Mouse (Mus musculus): ENCODE measurements around the gene Gucy1b1. TPM values are rescaled to one million over a fixed set of nuclear protein-coding genes. Genes with fewer than 3 reads are reported as not detected.

Gucy1b1 gene
- total RNA-seq, 2 experiments from 2014 or later, result 160 to 163 TPM

DNA sequence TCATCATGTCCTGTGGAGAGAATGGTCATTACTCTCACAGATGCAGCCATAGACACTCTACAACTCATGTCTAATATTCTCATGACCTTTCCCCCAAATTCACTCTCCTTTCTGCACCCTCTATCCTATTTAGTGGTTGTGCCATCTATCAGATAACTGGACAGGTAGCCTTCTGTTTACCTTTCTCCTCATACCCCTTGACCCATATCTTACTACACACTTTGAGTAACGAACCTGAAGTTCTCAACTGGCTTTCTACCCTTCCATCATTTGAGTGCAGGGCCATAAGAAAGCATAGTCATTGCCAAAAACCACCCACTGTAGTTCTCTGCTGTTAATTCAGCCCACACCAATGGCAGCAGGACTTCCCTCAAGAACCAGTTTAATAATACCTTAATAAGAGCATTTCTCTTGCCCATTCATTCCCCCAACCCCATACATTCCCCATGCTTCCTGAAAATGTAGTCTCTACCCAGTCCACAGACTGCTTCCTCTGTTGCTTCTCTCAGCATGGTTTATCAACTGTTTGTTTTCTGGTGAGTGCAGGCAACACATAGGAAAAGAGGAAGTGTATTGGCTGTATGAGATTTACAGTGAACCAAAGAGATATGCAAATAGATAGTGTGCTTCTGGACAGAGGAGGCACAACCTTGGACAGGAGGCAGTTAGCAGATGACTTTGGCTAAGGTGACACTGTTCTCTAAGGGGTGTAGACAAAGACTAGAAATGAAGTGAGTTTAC, 44.3 kb downstream of the Gucy1b1 start:
- no peak for TF ChIP-seq CTCF (IDR thresholded peaks at IDR 0.05)
- intact Hi-C loops (cut with DNase I), result no loop called here
- no peak overlapping the region for H3K4me3 ChIP-seq
- DNase-seq (ENCODE audit: extremely low spot score in 1 of 2, low spot score in 2 of 2), result no peak
- no peak overlapping the region for H3K27ac ChIP-seq

DNA sequence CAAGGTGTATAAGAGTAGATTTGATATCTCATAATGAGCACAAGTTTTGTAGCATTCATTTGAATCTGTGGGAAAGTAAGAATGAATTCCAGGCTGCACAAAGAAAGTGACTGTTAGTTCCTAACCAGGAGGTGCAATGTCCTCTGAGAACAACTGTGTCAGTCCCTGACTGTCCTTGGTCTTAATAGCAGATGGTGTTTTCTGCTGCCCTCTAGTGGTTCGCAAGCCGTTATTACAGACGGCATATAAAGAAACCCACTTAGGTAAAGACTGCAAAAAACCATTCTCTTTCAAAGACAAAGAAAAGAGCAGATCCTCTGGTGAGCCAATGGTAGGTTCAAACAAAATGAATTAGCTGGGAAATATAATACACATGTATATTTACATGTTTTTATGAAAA, 45.3 kb downstream of the Gucy1b1 start:
- peak; percentile 85 for TF ChIP-seq CTCF (IDR thresholded peaks at IDR 0.05)
- intact Hi-C loops (cut with DNase I), result loop anchor here (1.0 to 2.0 kb wide), 2 partner anchors 32 to 96 kb away; partner anchors contain the start of gene Ctso
- no peak for DNase-seq (ENCODE audit: extremely low spot score in 1 of 2, low spot score in 2 of 2)
- Histone ChIP-seq H3K27ac (no peak overlapping the region), H3K4me3 (no peak overlapping the region)

- intact Hi-C loops (cut with DNase I), result no loop called here
- no peak for TF ChIP-seq CTCF (IDR thresholded peaks at IDR 0.05)
- no peak overlapping the region for H3K4me3 ChIP-seq
- H3K27ac ChIP-seq, result no peak overlapping the region
- no peak for DNase-seq (ENCODE audit: extremely low spot score in 1 of 2, low spot score in 2 of 2)
These were observed 47.2 kb downstream of the Gucy1b1 start for GRCm38 (mm10) chr3:82027286-82027685.

- no peak for DNase-seq (ENCODE audit: extremely low spot score in 1 of 2, low spot score in 2 of 2)
- intact Hi-C loops (cut with DNase I), result no loop called here
- Histone ChIP-seq H3K4me3 (no peak overlapping the region), H3K27ac (no peak overlapping the region)
- TF ChIP-seq CTCF (IDR thresholded peaks at IDR 0.05), result no peak
These were observed 51.4 kb downstream of the Gucy1b1 start for GRCm38 (mm10) chr3:82023065-82023464.

GRCm38 (mm10) chr3:82022421-82022920, 52.0 kb downstream of the Gucy1b1 start:
- Histone ChIP-seq H3K27ac (no peak overlapping the region), H3K4me3 (no peak overlapping the region)
- no peak for TF ChIP-seq CTCF (IDR thresholded peaks at IDR 0.05)
- DNase-seq (ENCODE audit: extremely low spot score in 1 of 2, low spot score in 2 of 2), result no peak
- intact Hi-C loops (cut with DNase I), result no loop called here

DNA sequence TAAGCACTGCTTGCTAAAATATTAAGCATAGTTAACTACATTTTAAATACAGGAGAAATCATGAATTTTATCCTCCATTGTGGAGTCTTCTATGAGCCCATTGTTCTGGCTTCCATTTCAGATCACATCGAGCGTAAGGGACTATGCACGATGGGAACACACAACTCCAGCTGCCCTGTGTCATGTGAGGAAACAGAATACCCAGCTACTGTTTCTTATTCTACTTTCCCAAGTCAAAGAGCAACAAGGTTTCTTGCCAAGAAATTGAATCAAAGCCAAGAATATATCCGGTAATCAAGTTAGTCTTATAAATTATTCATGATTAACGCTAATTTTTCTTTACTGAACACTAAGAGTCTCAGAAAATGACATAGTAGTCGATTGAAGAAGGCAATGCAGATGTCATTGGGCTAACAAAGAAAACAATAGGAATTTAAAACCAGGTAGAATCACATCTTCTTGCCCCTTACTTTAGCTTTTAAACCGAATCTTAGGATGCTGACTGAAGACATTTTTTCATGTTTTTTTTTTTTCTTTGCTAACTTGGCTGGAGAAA, 60.3 kb downstream of the Gucy1b1 start:
- Histone ChIP-seq H3K27ac (no peak overlapping the region), H3K4me3 (no peak overlapping the region)
- TF ChIP-seq CTCF (IDR thresholded peaks at IDR 0.05), result no peak
- intact Hi-C loops (cut with DNase I), result no loop called here
- DNase-seq (ENCODE audit: extremely low spot score in 1 of 2, low spot score in 2 of 2), result no peak

GRCm38 (mm10) chr3:82007002-82007401, 67.5 kb downstream of the Gucy1b1 start:
- DNase-seq (ENCODE audit: extremely low spot score in 1 of 2, low spot score in 2 of 2), result no peak
- no peak for TF ChIP-seq CTCF (IDR thresholded peaks at IDR 0.05)
- intact Hi-C loops (cut with DNase I), result no loop called here
- Histone ChIP-seq H3K27ac (no peak overlapping the region), H3K4me3 (no peak overlapping the region)

DNA sequence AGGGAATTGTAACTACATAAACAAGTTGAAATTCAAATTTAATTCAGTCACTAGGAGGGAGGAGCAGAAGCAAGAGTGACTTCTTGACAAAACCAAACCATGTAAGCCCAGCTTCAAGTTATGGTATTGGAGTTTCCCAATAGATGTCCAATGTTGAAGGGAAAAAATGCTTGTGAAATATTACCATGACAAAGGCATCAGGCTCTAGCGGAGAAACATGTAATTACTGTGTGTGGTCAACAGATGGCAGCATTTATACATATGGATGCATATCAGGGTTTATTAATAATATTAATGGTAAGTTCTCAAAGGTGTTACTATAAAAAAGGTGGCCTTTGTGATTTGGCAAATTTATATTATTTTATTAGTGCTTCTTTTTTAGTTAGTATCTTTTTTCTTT, 78.5 kb downstream of the Gucy1b1 start:
- peak; percentile 80 for TF ChIP-seq CTCF (IDR thresholded peaks at IDR 0.05)
- Histone ChIP-seq H3K27ac (no peak overlapping the region), H3K4me3 (no peak overlapping the region)
- intact Hi-C loops (cut with DNase I), result loop anchor here (2.0 to 5.0 kb wide), 3 partner anchors 336 to 861 kb away; no protein-coding TSS in a partner anchor
- peak; percentile 14 to 31 for DNase-seq (ENCODE audit: extremely low spot score in 1 of 2, low spot score in 2 of 2)

DNA sequence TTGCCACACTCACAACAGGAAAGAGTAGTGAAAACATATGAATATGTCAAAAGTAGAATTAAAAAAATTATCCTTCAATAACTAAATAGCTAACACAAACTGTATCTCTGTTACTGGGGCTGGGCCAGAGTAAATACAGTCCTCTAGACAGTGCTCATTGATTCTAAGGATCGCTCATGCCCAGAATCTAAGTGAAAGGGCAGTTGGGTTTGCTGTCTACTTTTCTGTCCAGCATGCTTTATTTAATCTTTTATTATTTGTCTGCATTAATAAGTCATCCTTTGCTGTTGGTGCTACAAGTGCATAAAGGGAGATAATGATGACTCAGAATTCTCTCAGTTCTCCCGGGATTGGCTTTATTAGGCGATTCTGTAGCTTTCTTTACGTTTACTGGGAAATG, 79.1 kb downstream of the Gucy1b1 start:
- Histone ChIP-seq H3K4me3 (no peak overlapping the region), H3K27ac (no peak overlapping the region)
- no peak for TF ChIP-seq CTCF (IDR thresholded peaks at IDR 0.05)
- intact Hi-C loops (cut with DNase I), result loop anchor here (5.0 kb wide), 2 partner anchors 337 to 862 kb away; no protein-coding TSS in a partner anchor
- DNase-seq (ENCODE audit: extremely low spot score in 1 of 2, low spot score in 2 of 2), result no peak

- intact Hi-C loops (cut with DNase I), result no loop called here
- no peak for TF ChIP-seq CTCF (IDR thresholded peaks at IDR 0.05)
- H3K27ac ChIP-seq, result no peak overlapping the region
- H3K4me3 ChIP-seq, result no peak overlapping the region
- DNase-seq (ENCODE audit: extremely low spot score in 1 of 2, low spot score in 2 of 2), result no peak
These were observed 84.0 kb downstream of the Gucy1b1 start for GRCm38 (mm10) chr3:81990531-81990930.

- no peak for DNase-seq (ENCODE audit: extremely low spot score in 1 of 2, low spot score in 2 of 2)
- intact Hi-C loops (cut with DNase I), result no loop called here
These were observed 84.8 kb downstream of the Gucy1b1 start for GRCm38 (mm10) chr3:81989692-81990141.

GRCm38 (mm10) chr3:81987628-81988027, 86.9 kb downstream of the Gucy1b1 start:
- no peak for TF ChIP-seq CTCF (IDR thresholded peaks at IDR 0.05)
- intact Hi-C loops (cut with DNase I), result no loop called here
- Histone ChIP-seq H3K4me3 (no peak overlapping the region), H3K27ac (no peak overlapping the region)
- no peak for DNase-seq (ENCODE audit: extremely low spot score in 1 of 2, low spot score in 2 of 2)

More at GRCm38 (mm10) chr3:81989692-81990141, 84.8 kb downstream of the Gucy1b1 start:
- H3K27ac ChIP-seq, result no peak overlapping the region
- H3K4me3 ChIP-seq, result no peak overlapping the region
- no peak for TF ChIP-seq CTCF (IDR thresholded peaks at IDR 0.05)
